Mouse (Mus musculus): ENCODE data around the gene Rbpj. TPM values are rescaled to one million over a fixed set of nuclear protein-coding genes. Genes with fewer than 3 reads are reported as not detected.
A peak's percentile ranks its signal among the peaks of the same experiment; 100 is the strongest.

The Rbpj gene
- polyA plus RNA-seq, 1 experiment = 16.0 TPM

- TF ChIP-seq POLR2AphosphoS2 (IDR thresholded peaks at IDR 0.05; ENCODE audit: insufficient read length, low read depth) (no peak), TCF3 (IDR thresholded peaks at IDR 0.05; ENCODE audit: insufficient read length, low read depth) (no peak), MAX (IDR thresholded peaks at IDR 0.05; ENCODE audit: low read depth) (no peak), MYOD1 (IDR thresholded peaks at IDR 0.05; ENCODE audit: control insufficient read depth in 1 of 3, insufficient read length in 2 of 3, low read depth in 2 of 3) (no peak), POLR2A (IDR thresholded peaks at IDR 0.05; ENCODE audit: insufficient read length, low read depth) (no peak), REST (IDR thresholded peaks at IDR 0.05; ENCODE audit: insufficient read depth, insufficient read length) (no peak), E2F4 (IDR thresholded peaks at IDR 0.05; ENCODE audit: insufficient read depth) (no peak), TCF12 (IDR thresholded peaks at IDR 0.05; ENCODE audit: insufficient read depth, poor library complexity, severe bottlenecking) (no peak), MYOG (IDR thresholded peaks at IDR 0.05; ENCODE audit: control insufficient read depth in 1 of 3, insufficient read depth in 1 of 3, insufficient read length in 2 of 3, low read depth in 2 of 3) (no peak)
- Histone ChIP-seq H3ac (ENCODE audit: control insufficient read depth, insufficient read length) (no peak overlapping the region), H3K79me2 (ENCODE audit: control insufficient read depth, insufficient read depth) (no peaks in the 10 kb centered on the region), H3K27me3 (ENCODE audit: control insufficient read depth, insufficient read depth, insufficient read length) (no peaks in the 10 kb centered on the region), H3K4me3 (no peak overlapping the region), H3K4me2 (ENCODE audit: low read depth) (no peak overlapping the region), H3K36me3 (ENCODE audit: control insufficient read depth, insufficient read depth) (no peaks in the 10 kb centered on the region)
Measured at GRCm38 (mm10) chr5:53505751-53506150, 39.8 kb downstream of the Rbpj start.

DNA sequence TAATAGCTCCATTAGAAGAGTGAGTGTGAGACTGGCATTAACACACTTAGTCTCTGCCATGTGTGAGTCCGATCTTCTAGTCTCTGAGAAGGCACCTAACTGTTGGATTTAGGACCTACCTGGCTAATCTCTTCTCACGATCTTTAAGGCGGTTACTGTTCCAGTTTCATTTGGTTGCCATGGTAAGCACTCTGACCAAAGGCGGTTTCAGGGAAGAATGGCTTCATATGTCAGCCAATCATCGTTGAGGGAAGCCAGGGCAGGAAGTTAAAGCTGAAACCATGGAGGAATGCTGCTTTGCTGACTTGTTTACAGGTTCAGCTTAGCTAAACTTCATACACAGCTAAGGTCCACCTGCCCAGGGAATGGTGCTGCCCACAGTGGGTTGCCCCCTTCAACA is 41.4 kb downstream of the Rbpj start:
- no peaks in the 10 kb centered on the region for H3K27me3 ChIP-seq (ENCODE audit: control insufficient read depth, insufficient read depth, insufficient read length)
- no peak for TF ChIP-seq USF1 (IDR thresholded peaks at IDR 0.05; ENCODE audit: low read depth)
- no peak for TF ChIP-seq MYOD1 (IDR thresholded peaks at IDR 0.05; ENCODE audit: control insufficient read depth in 1 of 3, insufficient read length in 2 of 3, low read depth in 2 of 3)
- no peak for TF ChIP-seq E2F4 (IDR thresholded peaks at IDR 0.05; ENCODE audit: insufficient read depth)
- TF ChIP-seq TCF12 (IDR thresholded peaks at IDR 0.05; ENCODE audit: insufficient read depth, poor library complexity, severe bottlenecking) = no peak
- no peak for TF ChIP-seq TCF3 (IDR thresholded peaks at IDR 0.05; ENCODE audit: insufficient read length, low read depth)
- no peak for TF ChIP-seq MYOG (IDR thresholded peaks at IDR 0.05; ENCODE audit: control insufficient read depth in 1 of 3, insufficient read depth in 1 of 3, insufficient read length in 2 of 3, low read depth in 2 of 3)
- TF ChIP-seq POLR2AphosphoS2 (IDR thresholded peaks at IDR 0.05; ENCODE audit: insufficient read length, low read depth) = no peak
- no peak for TF ChIP-seq SRF (IDR thresholded peaks at IDR 0.05; ENCODE audit: control insufficient read depth, insufficient read length, low read depth)
- no peak for TF ChIP-seq CEBPB (IDR thresholded peaks at IDR 0.05; ENCODE audit: insufficient read depth, poor library complexity, severe bottlenecking)

DNA sequence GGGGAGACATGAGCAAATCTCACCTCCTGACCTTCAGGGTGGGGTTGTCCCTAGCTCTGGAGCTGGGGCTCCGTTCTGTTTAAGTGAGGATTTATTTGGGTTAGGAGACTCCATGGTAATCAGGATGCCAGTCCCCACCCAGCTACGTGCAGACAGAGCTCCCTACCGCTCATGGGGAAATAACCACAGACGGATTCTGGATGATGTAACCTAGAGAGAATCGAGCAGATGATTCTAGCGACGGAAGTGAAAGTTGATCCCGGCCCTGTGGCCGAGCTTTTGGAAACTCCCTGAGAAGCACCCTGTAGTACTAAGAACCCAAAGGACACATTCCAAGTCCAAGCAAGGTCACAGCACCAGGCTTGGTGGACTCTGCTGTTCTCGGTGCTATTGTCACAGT is 43.5 kb downstream of the Rbpj start:
- Histone ChIP-seq H3K4me2 (ENCODE audit: low read depth) (peak overlapping the region; percentile 88), H3K27me3 (ENCODE audit: control insufficient read depth, insufficient read depth, insufficient read length) (no peaks in the 10 kb centered on the region), H3K36me3 (ENCODE audit: control insufficient read depth, insufficient read depth) (no peaks in the 10 kb centered on the region), H3K4me3 (no peak overlapping the region), H3K79me2 (ENCODE audit: control insufficient read depth, insufficient read depth) (no peaks in the 10 kb centered on the region), H3ac (ENCODE audit: control insufficient read depth, insufficient read length) (no peak overlapping the region)
- TF ChIP-seq TCF12 (IDR thresholded peaks at IDR 0.05; ENCODE audit: insufficient read depth, poor library complexity, severe bottlenecking) = peak; percentile 57
- peak; percentile 5 for TF ChIP-seq POLR2A (IDR thresholded peaks at IDR 0.05; ENCODE audit: insufficient read length, low read depth)
- peak; percentile 27 for TF ChIP-seq SRF (IDR thresholded peaks at IDR 0.05; ENCODE audit: control insufficient read depth, insufficient read length, low read depth)
- TF ChIP-seq CEBPB (IDR thresholded peaks at IDR 0.05; ENCODE audit: insufficient read depth, poor library complexity, severe bottlenecking) = peak; percentile 93
- TF ChIP-seq E2F4 (IDR thresholded peaks at IDR 0.05; ENCODE audit: insufficient read depth) = no peak
- TF ChIP-seq MAX (IDR thresholded peaks at IDR 0.05; ENCODE audit: low read depth) = peak; percentile 30

More for the DNA sequence above, 41.4 kb downstream of the Rbpj start:
- Histone ChIP-seq H3K4me2 (ENCODE audit: low read depth) (no peak overlapping the region), H3K36me3 (ENCODE audit: control insufficient read depth, insufficient read depth) (no peaks in the 10 kb centered on the region), H3K4me3 (no peak overlapping the region), H3ac (ENCODE audit: control insufficient read depth, insufficient read length) (no peak overlapping the region), H3K79me2 (ENCODE audit: control insufficient read depth, insufficient read depth) (no peaks in the 10 kb centered on the region)

DNA sequence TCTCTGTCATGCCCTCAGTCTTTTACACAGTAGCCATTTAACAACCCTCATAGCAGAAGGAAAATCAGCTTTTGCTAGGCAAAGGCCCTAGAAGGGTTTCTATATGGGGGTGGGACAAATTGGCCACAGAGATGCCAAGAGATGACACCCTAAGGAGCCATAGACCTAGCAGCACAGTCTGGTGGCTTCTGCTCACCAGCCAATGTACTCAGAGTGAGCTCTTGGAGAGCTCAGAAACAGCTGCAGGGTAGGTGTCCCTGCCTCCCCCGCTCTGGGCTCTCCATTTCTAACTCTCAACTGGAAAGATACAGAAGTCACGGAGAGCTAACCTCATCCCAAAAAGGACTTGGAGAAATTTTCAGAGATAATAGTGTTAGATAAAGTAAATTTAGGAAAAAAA is 44.0 kb downstream of the Rbpj start:
- H3K4me2 ChIP-seq (ENCODE audit: low read depth) = peak overlapping the region; percentile 88
- no peaks in the 10 kb centered on the region for H3K36me3 ChIP-seq (ENCODE audit: control insufficient read depth, insufficient read depth)
- no peaks in the 10 kb centered on the region for H3K27me3 ChIP-seq (ENCODE audit: control insufficient read depth, insufficient read depth, insufficient read length)
- H3K79me2 ChIP-seq (ENCODE audit: control insufficient read depth, insufficient read depth) = no peaks in the 10 kb centered on the region
- TF ChIP-seq MYOD1 (IDR thresholded peaks at IDR 0.05; ENCODE audit: control insufficient read depth in 1 of 3, insufficient read length in 2 of 3, low read depth in 2 of 3) (peak; percentile 58 to 91 (median 91)), E2F4 (IDR thresholded peaks at IDR 0.05; ENCODE audit: insufficient read depth) (no peak), SRF (IDR thresholded peaks at IDR 0.05; ENCODE audit: control insufficient read depth, insufficient read length, low read depth) (peak; percentile 2), MYOG (IDR thresholded peaks at IDR 0.05; ENCODE audit: control insufficient read depth in 1 of 3, insufficient read depth in 1 of 3, insufficient read length in 2 of 3, low read depth in 2 of 3) (peak; percentile 51 to 91 (median 73)), MAX (IDR thresholded peaks at IDR 0.05; ENCODE audit: low read depth) (no peak), POLR2A (IDR thresholded peaks at IDR 0.05; ENCODE audit: insufficient read length, low read depth) (no peak), REST (IDR thresholded peaks at IDR 0.05; ENCODE audit: insufficient read depth, insufficient read length) (no peak), TCF3 (IDR thresholded peaks at IDR 0.05; ENCODE audit: insufficient read length, low read depth) (peak; percentile 62), POLR2AphosphoS2 (IDR thresholded peaks at IDR 0.05; ENCODE audit: insufficient read length, low read depth) (no peak), CEBPB (IDR thresholded peaks at IDR 0.05; ENCODE audit: insufficient read depth, poor library complexity, severe bottlenecking) (no peak), TCF12 (IDR thresholded peaks at IDR 0.05; ENCODE audit: insufficient read depth, poor library complexity, severe bottlenecking) (peak; percentile 91), USF1 (IDR thresholded peaks at IDR 0.05; ENCODE audit: low read depth) (no peak)
- H3K4me3 ChIP-seq = no peak overlapping the region
- H3ac ChIP-seq (ENCODE audit: control insufficient read depth, insufficient read length) = no peak overlapping the region

- no peaks in the 10 kb centered on the region for H3K79me2 ChIP-seq (ENCODE audit: control insufficient read depth, insufficient read depth)
- peak overlapping the region; percentile 3 for H3K4me2 ChIP-seq (ENCODE audit: low read depth)
- H3ac ChIP-seq (ENCODE audit: control insufficient read depth, insufficient read length) = no peak overlapping the region
- H3K27me3 ChIP-seq (ENCODE audit: control insufficient read depth, insufficient read depth, insufficient read length) = no peaks in the 10 kb centered on the region
- TF ChIP-seq REST (IDR thresholded peaks at IDR 0.05; ENCODE audit: insufficient read depth, insufficient read length) (no peak), CEBPB (IDR thresholded peaks at IDR 0.05; ENCODE audit: insufficient read depth, poor library complexity, severe bottlenecking) (peak; percentile 93), TCF3 (IDR thresholded peaks at IDR 0.05; ENCODE audit: insufficient read length, low read depth) (no peak), MYOG (IDR thresholded peaks at IDR 0.05; ENCODE audit: control insufficient read depth in 1 of 3, insufficient read depth in 1 of 3, insufficient read length in 2 of 3, low read depth in 2 of 3) (peak in 1 of 3 experiments; percentile 16)
- no peaks in the 10 kb centered on the region for H3K36me3 ChIP-seq (ENCODE audit: control insufficient read depth, insufficient read depth)
- H3K4me3 ChIP-seq = no peak overlapping the region
Measured at GRCm38 (mm10) chr5:53511426-53511825, 45.5 kb downstream of the Rbpj start.

Measured in myocyte (in vitro differentiated cells).